Comparison of ENCODE assay signal across 15 mouse cellular contexts in genomic region chrX:166240751-166241150, GRCm38 (mm10). TPM values are rescaled to one million over a fixed set of nuclear protein-coding genes. Genes with fewer than 3 reads are reported as not detected.
DNase-seq lines count a peak whose midpoint lies in the region; ATAC-seq lines count a peak whose summit lies in the region.
"Had no signal": no experiment of that assay in that cellular context is flagged by ENCODE, and none has a peak within 500 bp of the region (broad histone marks: within the 10 kb centered on the region; RNA-seq: fewer than 3 reads in every experiment).

No protein-coding gene starts in this region.

- H3K9me3 ChIP-seq in hindbrain, embryonic 13.5 days, result no peaks in the 10 kb centered on the region
- no peaks in the 10 kb centered on the region for H3K9me3 ChIP-seq in hindbrain, embryonic 10.5 days
- H3K9me3 ChIP-seq in hindbrain, embryonic 14.5 days (ENCODE audit: control insufficient read depth, low read length), result no peaks in the 10 kb centered on the region
- H3K9me3 ChIP-seq: limb, embryonic 12.5 days; liver, embryonic 13.5 days had no signal

- peak overlapping the region; percentile 69; the same call in 1 of the 2 replicates for H3K4me2 ChIP-seq in hindbrain, embryonic 13.5 days
- peak overlapping the region; percentile 70 for H3K4me2 ChIP-seq in hindbrain, embryonic 14.5 days (replicated peaks)
- H3K4me2 ChIP-seq: liver, embryonic 13.5 days had no signal

- H3K27ac ChIP-seq in hindbrain, embryonic 13.5 days, result no peak overlapping the region
- no peak overlapping the region for H3K27ac ChIP-seq in hindbrain, embryonic 10.5 days
- H3K27ac ChIP-seq in hindbrain, embryonic 14.5 days, result no peak overlapping the region
- H3K27ac ChIP-seq: limb, embryonic 12.5 days; liver, embryonic 13.5 days had no signal

- ATAC-seq in hindbrain, embryonic 13.5 days (ENCODE audit: low FRiP score), result no peak
- ATAC-seq in hindbrain, embryonic 14.5 days (ENCODE audit: low FRiP score), result peak; percentile 26; the same call in 1 of the 2 replicates
- ATAC-seq in monocyte, adult 5-6 weeks (replicated peaks; ENCODE audit: insufficient number of reproducible peaks, low FRiP score, low TSS enrichment, poor library complexity, severe bottlenecking), result no peak

- no peak overlapping the region for H3K9ac ChIP-seq in hindbrain, embryonic 13.5 days
- no peak overlapping the region for H3K9ac ChIP-seq in hindbrain, embryonic 14.5 days
- H3K9ac ChIP-seq: limb, embryonic 12.5 days; liver, embryonic 13.5 days had no signal

- peaks cover 22% of the 10 kb centered on the region for H3K27me3 ChIP-seq in hindbrain, embryonic 13.5 days
- peaks cover 63% of the 10 kb centered on the region for H3K27me3 ChIP-seq in hindbrain, embryonic 10.5 days (ENCODE audit: insufficient read depth, poor library complexity, severe bottlenecking)
- H3K27me3 ChIP-seq in hindbrain, embryonic 14.5 days (ENCODE audit: control insufficient read depth, insufficient read depth, low read length), result peaks cover 8% of the 10 kb centered on the region; the same call in 1 of the 2 replicates

- no peak overlapping the region for H3K4me3 ChIP-seq in hindbrain, embryonic 13.5 days
- H3K4me3 ChIP-seq in hindbrain, embryonic 10.5 days, result no peak overlapping the region
- H3K4me3 ChIP-seq in hindbrain, embryonic 14.5 days (replicated peaks; ENCODE audit: low read length), result peak overlapping the region; percentile 56; the same call in 1 of the 2 replicates
- H3K4me3 ChIP-seq: limb, embryonic 12.5 days; liver, embryonic 13.5 days had no signal

- DNase-seq in hindbrain, embryonic 10.5 days (ENCODE audit: low spot score), result no peak
- DNase-seq in retina, postnatal 1 day, result peak; percentile 28
- DNase-seq in retina, embryonic 14.5 days (ENCODE audit: low spot score), result no peak
- DNase-seq in hindbrain, embryonic 14.5 days (ENCODE audit: low spot score), result peak; percentile 29
- DNase-seq in heart, adult 18-20 months, result no peak
- DNase-seq: adrenal gland, postnatal 36 days; cerebellum, adult 8-10 months; gastrocnemius, postnatal 14 days; kidney, adult 8-10 months; liver, embryonic 13.5 days; right cerebral cortex, postnatal 25 days; thymus, postnatal 14 days had no signal

- 37% methylated on average over 7 of the region's 7 CpGs for WGBS in hindbrain, embryonic 13.5 days
- 63% methylated on average over 7 of the region's 7 CpGs for WGBS in hindbrain, embryonic 10.5 days
- WGBS in hindbrain, embryonic 14.5 days, result 42% methylated on average over 7 of the region's 7 CpGs

- H3K4me1 ChIP-seq in hindbrain, embryonic 13.5 days (replicated peaks), result no peaks in the 10 kb centered on the region
- H3K4me1 ChIP-seq in hindbrain, embryonic 10.5 days (replicated peaks), result no peaks in the 10 kb centered on the region; the same call in 1 of the 2 replicates
- H3K4me1 ChIP-seq in hindbrain, embryonic 14.5 days (replicated peaks; ENCODE audit: control insufficient read depth, insufficient read depth, low read length), result no peaks in the 10 kb centered on the region
- H3K4me1 ChIP-seq: liver, embryonic 13.5 days had no signal

- no peaks in the 10 kb centered on the region for H3K36me3 ChIP-seq in hindbrain, embryonic 13.5 days
- H3K36me3 ChIP-seq in hindbrain, embryonic 10.5 days, result no peaks in the 10 kb centered on the region
- H3K36me3 ChIP-seq in hindbrain, embryonic 14.5 days (replicated peaks; ENCODE audit: control insufficient read depth, insufficient read depth), result no peaks in the 10 kb centered on the region
- H3K36me3 ChIP-seq: limb, embryonic 12.5 days; liver, embryonic 13.5 days had no signal

RNA-seq across cellular contexts. Expression of gene Gpm6b, which starts 2.0 kb away (rescaled TPM):
- polyA plus RNA-seq in hindbrain, embryonic 13.5 days (2015; fragmentation: Nextera tagmentation; extraction: Ambion mirVana), result 264 and 282 TPM in 2 replicates
- 89.6 and 127 TPM in 2 replicates for polyA plus RNA-seq in hindbrain, embryonic 10.5 days (2016; fragmentation: Nextera tagmentation; extraction: Ambion mirVana)
- 233 and 249 TPM in 2 replicates for polyA plus RNA-seq in hindbrain, embryonic 14.5 days (2014; fragmentation: Nextera tagmentation; extraction: Ambion mirVana)
- total RNA-seq in heart, adult 18-20 months (2021), result 10 to 100 TPM; 11.4 to 11.9 TPM
- 0.97 TPM in 1 of 3 replicates, not detected in the others for total RNA-seq in monocyte, adult 5-6 weeks (2017)

Comparison
In these comparisons a context has a peak if more than half of its experiments do, and no peak if none do; other contexts are left out.
1. DNase-seq: peak in retina, postnatal 1 day (single experiment) and hindbrain, embryonic 14.5 days (single experiment); none in hindbrain, embryonic 10.5 days (single experiment), retina, embryonic 14.5 days (single experiment) and heart, adult 18-20 months (0 of 2).